Mouse (Mus musculus) midbrain, embryonic 14.5 days (tissue): ENCODE data around the gene Dock11. TPM values are rescaled to one million over a fixed set of nuclear protein-coding genes. Genes with fewer than 3 reads are reported as not detected.

Experiments
- ATAC-seq: fragments of 200-750 bp; cut with Nextera tagmentation; 2 replicates; pipeline ENCODE4 v1.8.0; 2017; ENCODE audit warnings: moderate number of reproducible peaks, moderate library complexity; ENCODE audit not compliant: low FRiP score, low TSS enrichment
- DNase-seq: peaks from one replicate; pipeline ENCODE4 v3.0.0-alpha.2; 2015
- H3K27ac ChIP-seq: fragments of 300-500 bp; sonication (generic); replicated peaks from 2 replicates; pipeline ENCODE4 v1.5.1; 2014; ENCODE audit warnings: mild to moderate bottlenecking, low read depth, low read length, moderate library complexity
- H3K27me3 ChIP-seq: fragments of 300-500 bp; sonication (generic); 2 replicates; pipeline ENCODE4 v1.6.1; 2014; ENCODE audit warnings: low read length, control low read depth, mixed read lengths; ENCODE audit not compliant: control insufficient read depth, insufficient read depth
- H3K36me3 ChIP-seq: fragments of 300-500 bp; sonication (generic); 2 replicates; pipeline ENCODE4 v1.6.1; 2014; ENCODE audit warnings: low read length, control low read depth; ENCODE audit not compliant: control insufficient read depth, insufficient read depth
- H3K4me1 ChIP-seq: fragments of 300-500 bp; sonication (generic); 2 replicates; pipeline ENCODE4 v1.6.1; 2014; ENCODE audit warnings: mild to moderate bottlenecking, antibody characterized with exemption, low read length, control low read depth; ENCODE audit not compliant: control insufficient read depth, insufficient read depth
- H3K4me2 ChIP-seq: fragments of 300-500 bp; sonication (generic); 2 replicates; pipeline ENCODE4 v1.6.1; 2014; ENCODE audit warnings: mild to moderate bottlenecking, low read length, moderate library complexity
- H3K4me3 ChIP-seq: fragments of 300-500 bp; sonication (generic); replicated peaks from 2 replicates; pipeline ENCODE4 v1.5.1; 2014; ENCODE audit warnings: low read depth, low read length
- H3K9ac ChIP-seq: fragments of 300-500 bp; sonication (generic); replicated peaks from 2 replicates; pipeline ENCODE4 v1.6.1; 2014; ENCODE audit warnings: mild to moderate bottlenecking, low read length, moderate library complexity
- H3K9me3 ChIP-seq: fragments of 300-500 bp; sonication (generic); 2 replicates; pipeline ENCODE4 v1.6.1; 2016; ENCODE audit warnings: low read length, control low read depth, mixed read lengths; ENCODE audit not compliant: control insufficient read depth
- WGBS: fragments of 180-500 bp; shearing (Covaris S2); extraction: QIAGEN DNeasy Blood & Tissue Kit; methylation state at CpG from one replicate; pipeline ENCODE4 v1.1.7; 2014; 5-methylcytosine and 5-hydroxymethylcytosine counted together
- polyA plus RNA-seq: library from polyadenylated mRNA; unstranded; fragments of >200 nt; fragmentation: Nextera tagmentation; extraction: Ambion mirVana; gene quantifications from 2 replicates; pipeline ENCODE4 v1.2.1, GENCODE M21; 2014

The Dock11 gene
- polyA plus RNA-seq, 1 experiment from 2014 or later = 24.7 TPM

- Histone ChIP-seq H3K9me3 (no peaks in the 10 kb centered on the region), H3K27ac (no peak overlapping the region), H3K9ac (no peak overlapping the region), H3K36me3 (no peaks in the 10 kb centered on the region), H3K4me2 (no peak overlapping the region), H3K27me3 (no peaks in the 10 kb centered on the region), H3K4me1 (no peaks in the 10 kb centered on the region), H3K4me3 (no peak overlapping the region)
- ATAC-seq (no peak), DNase-seq (no peak)
- 70% methylated on average over 7 of the region's 7 CpGs for WGBS
Measured at GRCm38 (mm10) chrX:35904352-35904751, 15.7 kb downstream of the Dock11 start.

DNA sequence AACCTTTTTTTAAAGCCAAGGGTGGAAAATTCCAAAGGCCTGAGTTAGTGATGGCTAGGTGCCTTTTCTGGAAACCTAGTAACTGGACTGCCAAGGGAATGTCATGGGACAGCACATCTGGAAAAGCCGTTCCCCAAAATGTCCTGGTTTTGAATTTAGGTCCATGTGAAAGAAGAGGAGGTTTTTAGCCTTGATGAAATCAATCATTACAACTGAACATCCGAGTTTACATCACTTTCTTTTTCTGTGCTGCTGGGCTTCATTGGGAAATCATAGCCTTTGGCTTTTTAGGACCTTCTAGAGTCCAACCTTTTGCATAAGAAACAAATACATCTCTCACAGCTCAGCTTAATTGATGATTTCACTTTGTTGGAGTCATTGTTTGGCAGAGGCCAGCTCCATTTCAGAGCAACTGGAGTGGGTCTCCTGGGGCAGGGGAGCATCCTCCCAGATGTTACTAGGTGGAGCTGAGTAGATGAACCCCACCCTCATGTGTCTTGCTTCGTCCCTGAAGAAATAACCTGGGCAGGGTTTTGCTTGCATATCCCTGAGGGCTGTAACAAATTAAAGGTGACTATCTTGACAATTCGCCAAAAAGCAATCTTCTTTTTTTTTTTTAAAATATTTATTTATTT lies 18.2 kb downstream of the Dock11 start:
- 75% methylated on average over 4 of the region's 4 CpGs for WGBS
- H3K4me1 ChIP-seq = no peaks in the 10 kb centered on the region
- H3K4me2 ChIP-seq = no peak overlapping the region
- no peak overlapping the region for H3K9ac ChIP-seq
- ATAC-seq = no peak
- no peak for DNase-seq
- H3K36me3 ChIP-seq = no peaks in the 10 kb centered on the region
- H3K27me3 ChIP-seq = no peaks in the 10 kb centered on the region
- H3K27ac ChIP-seq = no peak overlapping the region
- H3K9me3 ChIP-seq = no peaks in the 10 kb centered on the region
- no peak overlapping the region for H3K4me3 ChIP-seq

GRCm38 (mm10) chrX:35919558-35919957 lies 30.9 kb downstream of the Dock11 start:
- no peak overlapping the region for H3K9ac ChIP-seq
- ATAC-seq (no peak), DNase-seq (no peak)
- no peak overlapping the region for H3K27ac ChIP-seq
- 93% methylated on average over 2 of the region's 2 CpGs for WGBS
- no peaks in the 10 kb centered on the region for H3K36me3 ChIP-seq
- no peak overlapping the region for H3K4me2 ChIP-seq
- no peaks in the 10 kb centered on the region for H3K9me3 ChIP-seq
- no peaks in the 10 kb centered on the region for H3K4me1 ChIP-seq
- no peak overlapping the region for H3K4me3 ChIP-seq
- H3K27me3 ChIP-seq = no peaks in the 10 kb centered on the region

DNA sequence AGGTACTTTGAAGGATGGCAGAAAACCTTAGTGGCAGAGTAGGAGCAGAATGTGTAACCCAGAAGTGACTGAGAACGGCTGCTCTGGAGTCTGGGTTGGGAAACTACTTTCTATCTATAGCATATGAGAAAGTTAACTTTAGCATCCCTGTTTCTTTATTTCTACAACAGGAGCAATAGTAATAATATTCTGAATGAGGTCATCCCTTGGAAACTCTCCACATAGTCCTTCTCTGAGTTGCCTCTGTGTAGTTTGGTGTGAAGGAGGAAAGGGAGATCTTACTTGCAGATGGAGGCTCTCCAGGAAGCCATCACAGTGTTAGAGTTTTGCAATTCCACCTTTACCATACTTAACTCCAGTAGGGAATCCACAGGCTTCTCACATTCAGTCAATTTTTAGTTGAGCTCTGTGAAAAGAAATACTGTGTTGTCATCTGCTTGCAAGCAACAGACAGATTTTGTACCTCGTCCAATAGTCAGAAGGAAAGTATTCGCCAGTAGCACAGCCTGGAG lies 31.5 kb downstream of the Dock11 start:
- Histone ChIP-seq H3K27me3 (no peaks in the 10 kb centered on the region), H3K9ac (no peak overlapping the region), H3K36me3 (no peaks in the 10 kb centered on the region), H3K4me2 (no peak overlapping the region), H3K4me3 (no peak overlapping the region), H3K9me3 (no peaks in the 10 kb centered on the region), H3K27ac (no peak overlapping the region), H3K4me1 (no peaks in the 10 kb centered on the region)
- DNase-seq = no peak
- WGBS = 86% methylated on average over 3 of the region's 3 CpGs
- ATAC-seq = no peak

- ATAC-seq = no peak
- Histone ChIP-seq H3K4me3 (no peak overlapping the region), H3K9ac (no peak overlapping the region), H3K9me3 (no peaks in the 10 kb centered on the region), H3K4me1 (no peaks in the 10 kb centered on the region), H3K27ac (no peak overlapping the region), H3K36me3 (no peaks in the 10 kb centered on the region), H3K4me2 (no peak overlapping the region), H3K27me3 (no peaks in the 10 kb centered on the region)
- WGBS = 95% methylated on average over 3 of the region's 3 CpGs
- DNase-seq = no peak
Measured at GRCm38 (mm10) chrX:35921922-35922321, 33.3 kb downstream of the Dock11 start.

DNA sequence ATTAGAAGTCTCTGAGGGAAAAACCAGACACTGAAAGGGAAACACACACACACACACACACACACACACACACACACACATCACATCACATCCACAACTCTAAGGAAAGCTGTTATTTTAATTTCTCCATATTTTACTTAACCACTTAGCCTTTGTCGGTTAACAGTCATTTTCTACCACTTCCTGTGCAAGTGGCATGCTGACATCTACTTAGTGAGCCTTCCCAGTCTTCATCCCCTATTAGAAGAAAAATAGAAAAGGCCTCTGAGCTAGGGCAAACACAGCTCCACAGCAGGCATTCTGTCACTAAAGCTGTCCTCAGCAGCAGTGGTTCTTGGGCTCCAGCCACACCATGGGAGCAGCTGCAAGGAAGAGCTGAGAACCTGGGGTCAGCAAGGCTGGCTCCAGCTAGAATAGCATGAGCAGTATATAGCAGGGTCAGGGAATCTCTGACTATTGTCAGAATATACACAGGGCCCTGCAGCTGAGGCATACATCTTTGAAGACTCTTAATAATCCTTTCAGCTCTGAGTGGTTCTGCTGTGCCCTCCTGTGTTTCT lies 36.2 kb downstream of the Dock11 start:
- no peak for DNase-seq
- ATAC-seq = no peak
- Histone ChIP-seq H3K9ac (no peak overlapping the region), H3K36me3 (no peaks in the 10 kb centered on the region), H3K27ac (no peak overlapping the region), H3K4me3 (no peak overlapping the region), H3K9me3 (no peaks in the 10 kb centered on the region), H3K4me1 (no peaks in the 10 kb centered on the region), H3K27me3 (no peaks in the 10 kb centered on the region), H3K4me2 (no peak overlapping the region)
- WGBS = 70% methylated on average over 1 of the region's 1 CpGs

DNA sequence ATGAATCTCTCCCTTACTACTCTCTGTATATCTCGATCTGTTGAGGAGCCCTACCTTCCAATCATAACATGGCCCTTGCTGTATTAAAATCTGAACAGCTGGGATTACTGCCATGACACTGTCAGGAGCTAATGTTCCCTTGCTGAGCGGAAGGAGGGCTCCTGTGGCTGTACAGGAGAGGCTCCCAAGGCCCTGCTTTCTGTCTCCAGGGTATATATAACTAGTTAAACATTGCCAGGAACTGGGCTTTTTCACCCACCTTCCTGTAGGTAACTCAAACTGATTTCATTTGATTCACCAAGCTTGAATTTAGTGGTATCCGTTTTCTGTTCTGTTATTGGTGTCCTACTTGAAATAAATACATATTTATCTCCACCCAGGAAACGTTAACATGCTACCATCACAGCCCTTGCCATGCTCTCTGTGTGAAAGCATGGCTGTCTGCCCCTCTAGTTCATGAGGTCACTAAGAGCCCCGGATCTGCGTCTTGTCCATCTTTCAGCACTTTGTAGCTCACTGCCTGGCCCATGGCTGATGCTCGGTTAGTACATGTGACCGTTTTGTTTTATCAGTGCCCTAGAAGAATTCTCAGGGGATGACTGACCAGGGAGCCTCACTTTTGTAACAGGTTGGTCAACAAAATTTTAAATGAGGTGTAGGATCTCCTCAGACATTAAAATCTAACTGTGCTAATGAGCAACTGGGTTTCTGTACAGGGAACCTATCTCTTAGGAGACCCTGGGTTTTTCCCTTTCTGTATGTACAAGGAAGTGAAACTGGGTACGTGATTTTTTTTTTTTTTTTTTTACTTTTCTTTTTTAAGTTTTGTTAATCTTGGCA lies 41.7 kb downstream of the Dock11 start:
- Histone ChIP-seq H3K36me3 (no peaks in the 10 kb centered on the region), H3K4me1 (no peaks in the 10 kb centered on the region), H3K9ac (no peak overlapping the region), H3K4me2 (no peak overlapping the region), H3K9me3 (no peaks in the 10 kb centered on the region), H3K4me3 (no peak overlapping the region), H3K27ac (no peak overlapping the region), H3K27me3 (no peaks in the 10 kb centered on the region)
- ATAC-seq (no peak), DNase-seq (no peak)
- WGBS = 87% methylated on average over 9 of the region's 9 CpGs

DNA sequence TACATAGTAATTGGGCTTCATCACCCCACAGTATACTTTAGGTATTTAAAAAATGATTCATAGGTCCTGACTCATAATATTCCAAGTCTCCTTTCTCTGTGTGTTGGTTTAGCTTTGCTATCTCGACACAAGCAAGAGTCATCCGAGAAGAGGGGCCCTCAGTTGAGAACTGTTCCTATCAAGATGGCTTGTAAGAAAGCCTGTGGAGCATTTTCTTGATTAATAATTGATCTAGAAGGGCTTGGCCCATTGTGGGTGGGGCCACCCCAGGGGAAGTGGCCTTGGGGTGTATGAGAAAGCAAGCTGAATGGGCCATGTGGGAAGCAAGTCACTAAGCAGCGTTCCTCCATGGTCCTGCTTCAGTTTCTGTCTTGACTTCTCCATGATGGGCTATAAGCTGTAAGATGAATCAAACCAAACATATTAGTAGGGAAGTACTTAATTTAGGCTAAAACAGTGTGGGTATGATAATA lies 42.3 kb downstream of the Dock11 start:
- Histone ChIP-seq H3K4me1 (no peaks in the 10 kb centered on the region), H3K9me3 (no peaks in the 10 kb centered on the region), H3K4me2 (no peak overlapping the region), H3K36me3 (no peaks in the 10 kb centered on the region), H3K27ac (no peak overlapping the region), H3K4me3 (no peak overlapping the region), H3K27me3 (no peaks in the 10 kb centered on the region), H3K9ac (no peak overlapping the region)
- no peak for ATAC-seq
- WGBS = 81% methylated on average over 3 of the region's 3 CpGs
- DNase-seq = no peak
